Mouse (Mus musculus) liver, postnatal 0 days (tissue): ENCODE measurements at regions not wholly inside any gene's neighbourhood (a gene's known extent, or its start where the extent isn't known, plus 50 kb on each side); places are given as distances from the start of the nearest gene placed in this dataset.

Experiments
- ATAC-seq: fragments of 200-750 bp; cut with Nextera tagmentation; 2 replicates; pipeline ENCODE4 v1.8.0; 2017; ENCODE audit warnings: mild to moderate bottlenecking, moderate library complexity
- DNase-seq: peaks from one replicate; pipeline ENCODE4 v3.0.0-alpha.2; 2016
- H3K27ac ChIP-seq: fragments of 300-500 bp; sonication (generic); 2 replicates; pipeline ENCODE4 v1.5.1; 2014; ENCODE audit warnings: antibody characterized with exemption, moderate library complexity, mild to moderate bottlenecking, low read depth
- H3K27me3 ChIP-seq: fragments of 300-500 bp; sonication (generic); 2 replicates; pipeline ENCODE4 v1.6.1; 2014; ENCODE audit warnings: low read length, control low read depth, mixed read lengths; ENCODE audit not compliant: insufficient read depth
- H3K36me3 ChIP-seq: fragments of 300-500 bp; sonication (generic); replicated peaks from 2 replicates; pipeline ENCODE4 v1.6.1; 2014; ENCODE audit warnings: mild to moderate bottlenecking, control low read depth, low read length, moderate library complexity, mixed read lengths; ENCODE audit not compliant: insufficient read depth
- H3K4me1 ChIP-seq: fragments of 300-500 bp; sonication (generic); 2 replicates; pipeline ENCODE4 v1.6.1; 2014; ENCODE audit warnings: antibody characterized with exemption, mild to moderate bottlenecking, control low read depth; ENCODE audit not compliant: insufficient read depth
- H3K4me2 ChIP-seq: fragments of 300-500 bp; sonication (generic); 2 replicates; pipeline ENCODE4 v1.6.1; 2014; ENCODE audit warnings: low read depth, mild to moderate bottlenecking, low read length, moderate library complexity, mixed read lengths
- H3K4me3 ChIP-seq: fragments of 300-500 bp; sonication (generic); 2 replicates; pipeline ENCODE4 v1.5.1; 2014; ENCODE audit warnings: low read depth, low read length
- H3K9ac ChIP-seq: fragments of 300-500 bp; sonication (generic); replicated peaks from 2 replicates; pipeline ENCODE4 v1.6.1; 2014; ENCODE audit warnings: mild to moderate bottlenecking, moderate library complexity
- H3K9me3 ChIP-seq: fragments of 300-500 bp; sonication (generic); 2 replicates; pipeline ENCODE4 v1.6.1; 2016; ENCODE audit warnings: mild to moderate bottlenecking, control low read depth, low read length, mixed read lengths
- CTCF ChIP-seq: sonication (generic); IDR thresholded peaks from 2 replicates; pipeline ENCODE4 v1.5.1; 2016; ENCODE audit warnings: antibody characterized with exemption, low read depth
- EP300 ChIP-seq: IDR thresholded peaks from 2 replicates; pipeline ENCODE4 v1.6.1; 2016; ENCODE audit warnings: antibody characterized with exemption, low read depth, mild to moderate bottlenecking
- WGBS: fragments of 180-500 bp; shearing (Covaris S2); extraction: QIAGEN DNeasy Blood & Tissue Kit; methylation state at CpG from one replicate; pipeline ENCODE4 v1.1.7; 2014; ENCODE audit not compliant: insufficient replicate concordance; 5-methylcytosine and 5-hydroxymethylcytosine counted together

GRCm38 (mm10) chr6:51708668-51709339, 185.1 kb downstream of the Snx10 start:
- no peaks in the 10 kb centered on the region for H3K9me3 ChIP-seq
- peak; percentile 56; the same call in 1 of the 2 replicates for ATAC-seq
- TF ChIP-seq CTCF: no peak
- TF ChIP-seq EP300: no peak
- H3K4me1 ChIP-seq: 0 out of 2 replicates have a peak, but pooled peaks cover 2% of the 10 kb centered on the region
- H3K27ac ChIP-seq: peak overlapping the region; percentile 44; the same call in 1 of the 2 replicates
- H3K4me2 ChIP-seq: no peak overlapping the region
- no peaks in the 10 kb centered on the region for H3K36me3 ChIP-seq
- 74% methylated on average over 9 of the region's 9 CpGs for WGBS
- no peaks in the 10 kb centered on the region for H3K27me3 ChIP-seq
- no peak for DNase-seq
- no peak overlapping the region for H3K9ac ChIP-seq
- no peak overlapping the region for H3K4me3 ChIP-seq

- Histone ChIP-seq H3K27ac (no peak overlapping the region), H3K4me2 (no peak overlapping the region), H3K36me3 (no peaks in the 10 kb centered on the region), H3K9me3 (no peaks in the 10 kb centered on the region), H3K27me3 (no peaks in the 10 kb centered on the region), H3K4me3 (no peak overlapping the region), H3K4me1 (0 out of 2 replicates have a peak, but pooled peaks cover 2% of the 10 kb centered on the region), H3K9ac (no peak overlapping the region)
- DNase-seq (peak; percentile 37), ATAC-seq (no peak)
- WGBS: 58% methylated on average over 11 of the region's 11 CpGs
- TF ChIP-seq EP300 (no peak), CTCF (no peak)
Observed at GRCm38 (mm10) chr6:51709340-51710067, 185.8 kb downstream of the Snx10 start.

GRCm38 (mm10) chr6:51710153-51710552, 186.5 kb downstream of the Snx10 start:
- H3K4me2 ChIP-seq: no peak overlapping the region
- TF ChIP-seq CTCF: no peak
- ATAC-seq: no peak

GRCm38 (mm10) chr6:51710926-51711615, 187.4 kb downstream of the Snx10 start:
- Histone ChIP-seq H3K27me3 (no peaks in the 10 kb centered on the region), H3K4me1 (0 out of 2 replicates have a peak, but pooled peaks cover 2% of the 10 kb centered on the region), H3K9me3 (no peaks in the 10 kb centered on the region), H3K27ac (no peak overlapping the region), H3K4me3 (no peak overlapping the region), H3K9ac (no peak overlapping the region), H3K4me2 (no peak overlapping the region), H3K36me3 (no peaks in the 10 kb centered on the region)
- ATAC-seq: no peak
- DNase-seq: no peak
- TF ChIP-seq CTCF: no peak
- TF ChIP-seq EP300: no peak
- WGBS: 77% methylated on average over 15 of the region's 15 CpGs

More at GRCm38 (mm10) chr6:51710153-51710552, 186.5 kb downstream of the Snx10 start:
- H3K27ac ChIP-seq: no peak overlapping the region
- no peak overlapping the region for H3K9ac ChIP-seq
- WGBS: 82% methylated on average over 5 of the region's 5 CpGs
- no peak overlapping the region for H3K4me3 ChIP-seq
- no peak for DNase-seq
- H3K4me1 ChIP-seq: 0 out of 2 replicates have a peak, but pooled peaks cover 2% of the 10 kb centered on the region
- no peaks in the 10 kb centered on the region for H3K9me3 ChIP-seq
- no peaks in the 10 kb centered on the region for H3K27me3 ChIP-seq
- no peaks in the 10 kb centered on the region for H3K36me3 ChIP-seq

- ATAC-seq: no peak
- H3K36me3 ChIP-seq: no peaks in the 10 kb centered on the region
- 78% methylated on average over 7 of the region's 7 CpGs for WGBS
- H3K4me2 ChIP-seq: no peak overlapping the region
- no peaks in the 10 kb centered on the region for H3K27me3 ChIP-seq
- H3K4me1 ChIP-seq: 0 out of 2 replicates have a peak, but pooled peaks cover 2% of the 10 kb centered on the region
- no peak overlapping the region for H3K9ac ChIP-seq
- no peak overlapping the region for H3K4me3 ChIP-seq
- TF ChIP-seq EP300: no peak
- TF ChIP-seq CTCF: no peak
- no peak for DNase-seq
- no peaks in the 10 kb centered on the region for H3K9me3 ChIP-seq
- H3K27ac ChIP-seq: no peak overlapping the region
Observed at GRCm38 (mm10) chr6:51711616-51711970, 187.9 kb downstream of the Snx10 start.

- whole genome bisulfite sequencing: 59% methylated on average over 8 of the region's 8 CpGs
- H3K27me3 ChIP-seq: no peaks in the 10 kb centered on the region
- no peak for ATAC-seq
Observed at GRCm38 (mm10) chr6:51715158-51715840, 191.6 kb downstream of the Snx10 start.

More at GRCm38 (mm10) chr6:51715158-51715840, 191.6 kb downstream of the Snx10 start:
- no peaks in the 10 kb centered on the region for H3K4me1 ChIP-seq
- H3K9ac ChIP-seq: no peak overlapping the region
- H3K4me2 ChIP-seq: no peak overlapping the region
- no peak for DNase-seq
- H3K9me3 ChIP-seq: no peaks in the 10 kb centered on the region
- TF ChIP-seq CTCF (no peak), EP300 (no peak)
- H3K4me3 ChIP-seq: no peak overlapping the region
- no peaks in the 10 kb centered on the region for H3K36me3 ChIP-seq
- H3K27ac ChIP-seq: no peak overlapping the region
